17 mouse cellular contexts compared by ENCODE assay signal in genomic region chr2:124470346-124471042, GRCm38 (mm10).
DNase-seq lines count a peak whose midpoint lies in the region; ATAC-seq and TF ChIP-seq lines count a peak whose summit lies in the region.
"Had no signal": no experiment of that assay in that cellular context is flagged by ENCODE, and none has a peak within 500 bp of the region (broad histone marks: within the 10 kb centered on the region; RNA-seq: fewer than 3 reads in every experiment).

No protein-coding gene starts in this region.

- H3K4me1 ChIP-seq in hindbrain, embryonic 13.5 days (replicated peaks), result peaks cover 40% of the 10 kb centered on the region
- no peaks in the 10 kb centered on the region for H3K4me1 ChIP-seq in hindbrain, embryonic 11.5 days (replicated peaks; ENCODE audit: control insufficient read depth, insufficient read depth, low read length)
- peaks cover 16% of the 10 kb centered on the region for H3K4me1 ChIP-seq in hindbrain, postnatal 0 days (ENCODE audit: insufficient read depth, low read length)
- peaks cover 41% of the 10 kb centered on the region for H3K4me1 ChIP-seq in heart, embryonic 12.5 days (replicated peaks)
- H3K4me1 ChIP-seq: limb, embryonic 12.5 days had no signal

- no peak overlapping the region for H3K4me3 ChIP-seq in hindbrain, embryonic 13.5 days
- H3K4me3 ChIP-seq in hindbrain, embryonic 11.5 days (ENCODE audit: low read depth, low read length), result no peak overlapping the region
- H3K4me3 ChIP-seq in hindbrain, postnatal 0 days (ENCODE audit: low read length), result no peak overlapping the region
- no peak overlapping the region for H3K4me3 ChIP-seq in heart, embryonic 12.5 days
- H3K4me3 ChIP-seq: heart, embryonic 10.5 days; limb, embryonic 12.5 days had no signal

- H3K36me3 ChIP-seq in hindbrain, embryonic 13.5 days, result no peaks in the 10 kb centered on the region
- no peaks in the 10 kb centered on the region for H3K36me3 ChIP-seq in hindbrain, embryonic 11.5 days (ENCODE audit: control insufficient read depth, insufficient read depth, low read length)
- no peaks in the 10 kb centered on the region for H3K36me3 ChIP-seq in hindbrain, postnatal 0 days (ENCODE audit: insufficient read depth, low read length)
- no peaks in the 10 kb centered on the region for H3K36me3 ChIP-seq in heart, embryonic 12.5 days
- H3K36me3 ChIP-seq: heart, embryonic 10.5 days; limb, embryonic 12.5 days had no signal

- no peaks in the 10 kb centered on the region for H3K27me3 ChIP-seq in hindbrain, embryonic 13.5 days
- no peaks in the 10 kb centered on the region for H3K27me3 ChIP-seq in hindbrain, embryonic 11.5 days (ENCODE audit: control insufficient read depth, insufficient read depth, low read length)
- H3K27me3 ChIP-seq in hindbrain, postnatal 0 days (ENCODE audit: insufficient read depth, low read length), result no peaks in the 10 kb centered on the region
- no peaks in the 10 kb centered on the region for H3K27me3 ChIP-seq in heart, embryonic 12.5 days (replicated peaks)
- H3K27me3 ChIP-seq: limb, embryonic 12.5 days had no signal

- TF ChIP-seq CTCF in hindbrain, postnatal 0 days (IDR thresholded peaks at IDR 0.05; ENCODE audit: low read depth), result no peak

- no peak for DNase-seq in hindbrain, embryonic 11.5 days (ENCODE audit: low spot score)
- DNase-seq in right cerebral cortex, postnatal 4 days, result peak; percentile 17
- DNase-seq in right cerebral cortex, adult 2 months (ENCODE audit: low spot score in 2 of 2), result no peak
- peak; percentile 49 for DNase-seq in hindbrain, postnatal 0 days (ENCODE audit: low spot score)
- DNase-seq in ovary, postnatal 36 days (ENCODE audit: low spot score), result no peak
- DNase-seq: adrenal gland, adult 2 months; cerebellum, adult 8-10 months; gastrocnemius, postnatal 14 days; kidney, adult 8-10 months; kidney, postnatal 36 days; lung, postnatal 14 days; thymus, postnatal 25 days had no signal

- 63% methylated on average over 10 of the region's 10 CpGs for WGBS in hindbrain, embryonic 13.5 days
- WGBS in hindbrain, embryonic 11.5 days, result 77% methylated on average over 10 of the region's 10 CpGs
- WGBS in hindbrain, postnatal 0 days, result 42% methylated on average over 10 of the region's 10 CpGs
- 68% methylated on average over 10 of the region's 10 CpGs for WGBS in heart, embryonic 12.5 days

- H3K9ac ChIP-seq in hindbrain, embryonic 13.5 days, result no peak overlapping the region
- H3K9ac ChIP-seq in hindbrain, embryonic 11.5 days (ENCODE audit: low read depth, low read length), result no peak overlapping the region
- H3K9ac ChIP-seq in hindbrain, postnatal 0 days (replicated peaks; ENCODE audit: low read length), result no peak overlapping the region
- H3K9ac ChIP-seq in heart, embryonic 12.5 days, result no peak overlapping the region
- H3K9ac ChIP-seq: limb, embryonic 12.5 days; liver, embryonic 14.5 days had no signal

- H3K4me2 ChIP-seq in hindbrain, embryonic 13.5 days, result no peak overlapping the region
- H3K4me2 ChIP-seq in hindbrain, embryonic 11.5 days (replicated peaks; ENCODE audit: low read depth, low read length), result no peak overlapping the region
- H3K4me2 ChIP-seq in hindbrain, postnatal 0 days (ENCODE audit: low read depth, low read length), result no peak overlapping the region
- H3K4me2 ChIP-seq in heart, embryonic 12.5 days, result no peak overlapping the region
- H3K4me2 ChIP-seq: limb, embryonic 12.5 days had no signal

- ATAC-seq in hindbrain, embryonic 13.5 days (ENCODE audit: low FRiP score), result peak; percentile 59; the same call in 1 of the 2 replicates
- no peak for ATAC-seq in hindbrain, embryonic 11.5 days (ENCODE audit: low FRiP score)
- ATAC-seq in hindbrain, postnatal 0 days, result peak; percentile 77
- ATAC-seq in heart, embryonic 12.5 days (ENCODE audit: insufficient number of reproducible peaks, low FRiP score), result no peak

- H3K27ac ChIP-seq in hindbrain, embryonic 13.5 days, result no peak overlapping the region
- H3K27ac ChIP-seq in hindbrain, embryonic 11.5 days (ENCODE audit: low read depth, low read length), result no peak overlapping the region
- H3K27ac ChIP-seq in hindbrain, postnatal 0 days, result no peak overlapping the region; the same call in 1 of the 2 replicates
- H3K27ac ChIP-seq in heart, embryonic 12.5 days (ENCODE audit: poor library complexity, severe bottlenecking), result no peak overlapping the region
- H3K27ac ChIP-seq: heart, embryonic 10.5 days; limb, embryonic 12.5 days; liver, embryonic 14.5 days had no signal

- no peaks in the 10 kb centered on the region for H3K9me3 ChIP-seq in hindbrain, embryonic 13.5 days
- no peaks in the 10 kb centered on the region for H3K9me3 ChIP-seq in hindbrain, embryonic 11.5 days (ENCODE audit: control insufficient read depth, low read length)
- H3K9me3 ChIP-seq in hindbrain, postnatal 0 days (ENCODE audit: low read length), result no peaks in the 10 kb centered on the region
- peaks cover 9% of the 10 kb centered on the region; the same call in 1 of the 2 replicates for H3K9me3 ChIP-seq in heart, embryonic 12.5 days (replicated peaks)
- H3K9me3 ChIP-seq: heart, embryonic 10.5 days; limb, embryonic 12.5 days had no signal

Comparison
In these comparisons a context has a peak if more than half of its experiments do, and no peak if none do; other contexts are left out.
1. ATAC-seq: peak in hindbrain, embryonic 13.5 days (single experiment) and hindbrain, postnatal 0 days (single experiment); none in hindbrain, embryonic 11.5 days (single experiment) and heart, embryonic 12.5 days (single experiment).
2. DNase-seq: peak in right cerebral cortex, postnatal 4 days (single experiment) and hindbrain, postnatal 0 days (single experiment); none in hindbrain, embryonic 11.5 days (single experiment), right cerebral cortex, adult 2 months (0 of 2) and ovary, postnatal 36 days (single experiment).